Mouse (Mus musculus) liver, embryonic 16.5 days (tissue): Measurements from ENCODE around the gene Mrgpra1. TPM values are rescaled to one million over a fixed set of nuclear protein-coding genes. Genes with fewer than 3 reads are reported as not detected.
"Not testable (repeated sequence)": the region's sequence is repeated elsewhere in the genome, so short reads cannot be mapped to it uniquely, and the experiment has no call there.

Source experiments
- ATAC-seq: fragments of 200-750 bp; cut with Nextera tagmentation; 2 replicates; pipeline ENCODE4 v1.8.0; 2017; ENCODE audit warnings: low read depth, mild to moderate bottlenecking, moderate number of reproducible peaks, moderate library complexity
- H3K27ac ChIP-seq: fragments of 300-500 bp; sonication (generic); 2 replicates; pipeline ENCODE4 v1.5.1; 2014; ENCODE audit warnings: mild to moderate bottlenecking, low read length
- H3K27me3 ChIP-seq: fragments of 300-500 bp; sonication (generic); 2 replicates; pipeline ENCODE4 v1.6.1; 2014; ENCODE audit warnings: low read depth, low read length, mixed read lengths; ENCODE audit not compliant: control insufficient read depth, insufficient read depth
- H3K36me3 ChIP-seq: fragments of 300-500 bp; sonication (generic); 2 replicates; pipeline ENCODE4 v1.6.1; 2014; ENCODE audit warnings: mild to moderate bottlenecking; ENCODE audit not compliant: control insufficient read depth, insufficient read depth
- H3K4me1 ChIP-seq: fragments of 300-500 bp; sonication (generic); 2 replicates; pipeline ENCODE4 v1.6.1; 2014; ENCODE audit warnings: low read depth, low read length, mixed read lengths; ENCODE audit not compliant: control insufficient read depth
- H3K4me2 ChIP-seq: fragments of 300-500 bp; sonication (generic); 2 replicates; pipeline ENCODE4 v1.6.1; 2014; ENCODE audit warnings: low read depth, low read length, mixed read lengths
- H3K4me3 ChIP-seq: fragments of 300-500 bp; sonication (generic); 2 replicates; pipeline ENCODE4 v1.5.1; 2014; ENCODE audit warnings: low read depth, mild to moderate bottlenecking, low read length
- H3K9ac ChIP-seq: fragments of 300-500 bp; sonication (generic); 2 replicates; pipeline ENCODE4 v1.6.1; 2014; ENCODE audit warnings: low read depth, low read length
- H3K9me3 ChIP-seq: fragments of 300-500 bp; sonication (generic); replicated peaks from 2 replicates; pipeline ENCODE4 v1.6.1; 2016; ENCODE audit warnings: low read length; ENCODE audit not compliant: control insufficient read depth
- WGBS: fragments of 180-500 bp; shearing (Covaris S2); extraction: QIAGEN DNeasy Blood & Tissue Kit; methylation state at CpG from one replicate; pipeline ENCODE4 v1.1.7; 2014; ENCODE audit not compliant: insufficient replicate concordance; 5-methylcytosine and 5-hydroxymethylcytosine counted together
- polyA plus RNA-seq: library from polyadenylated mRNA; unstranded; fragments of >200 nt; fragmentation: Nextera tagmentation; extraction: Ambion mirVana; gene quantifications from 2 replicates; pipeline ENCODE4 v1.2.1, GENCODE M21; 2015

Gene Mrgpra1
- polyA plus RNA-seq, result not detected in 2 replicates

DNA sequence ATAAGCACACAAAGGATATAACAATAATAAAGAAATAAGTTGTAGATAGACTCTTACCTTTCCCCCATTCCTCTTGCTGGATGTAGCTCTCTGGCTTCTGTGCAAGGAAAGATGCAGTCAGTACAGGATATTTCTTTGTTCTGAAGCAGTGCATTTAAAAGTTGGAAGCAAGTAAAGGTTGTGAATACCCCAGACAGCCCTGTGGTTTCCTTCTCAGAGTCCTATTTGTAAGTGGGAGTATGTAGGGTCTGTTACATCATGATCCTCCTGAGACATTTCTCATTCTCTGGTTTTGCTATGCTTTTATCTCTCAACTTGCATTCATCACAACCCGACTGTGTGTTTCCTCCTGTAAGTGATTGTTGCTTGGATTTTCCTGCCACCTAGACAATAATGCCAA, at the start of gene Mrgpra1:
TSS of gene Mrgpra1 (minus strand) at position 101 of the 400 bp plus-strand sequence.
- Histone ChIP-seq H3K27ac (no peak within 1 kb of the TSS), H3K27me3 (no peaks in the 10 kb centered on the region), H3K4me2 (no peak within 1 kb of the TSS), H3K9ac (no peak within 1 kb of the TSS), H3K4me3 (no peak within 1 kb of the TSS), H3K4me1 (no peaks in the 10 kb centered on the region), H3K9me3 (peaks cover 2% of the 10 kb centered on the region; the same call in 1 of the 2 replicates), H3K36me3 (no peaks in the 10 kb centered on the region)
- no peak for ATAC-seq
- 47% methylated on average over 1 of the region's 1 CpGs for WGBS

DNA sequence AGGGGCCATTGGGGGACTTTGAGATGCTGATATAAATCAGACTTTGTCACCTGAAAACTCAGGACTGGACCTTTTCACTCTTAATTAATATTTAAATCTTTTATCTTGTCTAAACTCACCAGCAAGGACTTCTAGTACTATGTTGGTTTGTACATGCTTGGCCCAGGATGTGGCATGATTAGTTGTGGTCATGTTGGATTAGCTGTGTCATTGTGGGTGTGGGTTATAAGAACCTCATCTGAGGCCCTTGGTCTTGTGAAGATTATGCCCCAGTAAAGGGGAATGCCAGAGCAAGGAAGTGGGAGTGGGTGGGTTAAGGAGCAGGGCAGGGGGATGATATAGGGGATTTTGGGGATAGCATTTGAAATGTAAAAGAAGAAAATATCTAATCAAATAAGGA, 47.1 kb upstream of the Mrgpra1 start:
- Histone ChIP-seq H3K27ac (no peak overlapping the region), H3K36me3 (no peaks in the 10 kb centered on the region), H3K4me1 (no peaks in the 10 kb centered on the region), H3K9ac (no peak overlapping the region), H3K9me3 (no peaks in the 10 kb centered on the region), H3K4me2 (no peak overlapping the region), H3K4me3 (no peak overlapping the region), H3K27me3 (no peaks in the 10 kb centered on the region)
- ATAC-seq, result no peak

DNA sequence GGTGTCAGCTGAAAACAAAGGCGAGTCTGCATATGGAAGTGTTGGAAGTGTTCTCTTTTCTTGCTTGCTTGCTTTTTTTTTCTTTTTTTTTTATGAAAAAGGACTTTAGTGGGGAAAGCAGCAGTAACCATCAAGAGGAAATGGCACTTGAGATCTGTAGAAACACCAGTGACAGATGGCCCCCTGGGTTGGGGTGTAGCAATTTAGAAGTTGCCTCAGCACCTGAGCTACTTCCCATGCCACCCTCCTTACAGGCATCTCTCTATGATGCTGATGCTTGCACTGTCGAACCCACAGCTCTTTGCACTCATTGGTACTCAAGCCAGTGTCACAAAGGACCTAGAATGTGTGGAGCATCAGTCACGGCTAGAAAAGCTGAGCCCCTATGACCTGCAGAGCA, 5.6 kb downstream of the Mrgpra1 start:
- H3K9me3 ChIP-seq, result no peaks in the 10 kb centered on the region
- WGBS, result 36% methylated on average over 3 of the region's 3 CpGs
- H3K36me3 ChIP-seq, result no peaks in the 10 kb centered on the region
- no peaks in the 10 kb centered on the region for H3K4me1 ChIP-seq
- H3K4me3 ChIP-seq, result no peak overlapping the region
- no peak overlapping the region for H3K27ac ChIP-seq
- no peaks in the 10 kb centered on the region for H3K27me3 ChIP-seq
- no peak for ATAC-seq
- no peak overlapping the region for H3K4me2 ChIP-seq
- H3K9ac ChIP-seq, result no peak overlapping the region

DNA sequence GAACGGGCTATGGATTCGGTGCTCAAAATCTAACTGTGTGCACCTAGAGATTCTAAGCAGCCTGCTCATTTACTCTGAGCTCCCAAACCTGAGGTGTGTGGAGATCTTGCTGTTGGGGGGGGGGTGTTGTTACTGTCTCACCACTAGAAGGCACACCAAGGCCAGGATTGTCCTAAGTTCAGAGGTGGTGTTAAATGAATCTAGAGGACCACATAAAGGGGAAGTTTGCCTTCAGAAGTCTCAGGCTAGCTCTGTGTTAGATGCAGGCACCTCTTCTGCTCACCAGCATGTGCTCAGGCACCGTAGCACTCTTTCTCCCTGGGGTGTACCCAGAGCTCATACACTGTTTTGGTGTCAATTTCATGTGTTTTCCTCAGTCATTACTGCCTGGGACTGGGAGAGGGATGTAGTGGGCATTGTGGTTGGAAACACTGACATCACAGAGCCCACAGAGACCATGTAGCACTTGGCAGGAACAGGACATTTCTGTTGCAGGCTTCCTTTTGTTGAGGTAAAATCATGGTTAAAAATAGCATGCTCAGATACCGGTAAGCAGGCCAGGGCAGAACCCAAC, 8.0 kb downstream of the Mrgpra1 start:
- Histone ChIP-seq H3K9me3 (no peaks in the 10 kb centered on the region), H3K4me3 (no peak overlapping the region), H3K27ac (no peak overlapping the region), H3K9ac (no peak overlapping the region), H3K4me2 (no peak overlapping the region), H3K27me3 (no peaks in the 10 kb centered on the region), H3K36me3 (no peaks in the 10 kb centered on the region), H3K4me1 (no peaks in the 10 kb centered on the region)
- 61% methylated on average over 4 of the region's 4 CpGs for WGBS
- no peak for ATAC-seq

DNA sequence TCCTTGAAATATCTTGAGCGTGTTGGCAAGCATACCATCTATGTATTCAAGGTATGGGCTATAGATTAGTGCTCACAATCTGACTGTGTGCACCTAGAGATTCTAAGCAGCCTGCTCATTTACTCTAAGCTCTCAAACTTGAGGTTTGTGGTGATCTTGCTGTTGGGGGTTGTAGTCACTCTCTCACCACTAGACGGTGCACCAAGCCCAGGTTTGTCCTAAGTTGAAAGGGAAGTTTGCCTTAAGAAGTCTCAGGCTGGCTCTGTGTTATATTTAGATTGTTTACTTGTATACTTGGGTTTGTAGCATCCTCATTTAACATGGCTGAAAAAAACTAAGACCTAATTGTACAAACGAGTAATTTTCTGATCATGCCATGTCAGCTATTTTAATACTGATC, 12.2 kb downstream of the Mrgpra1 start:
- H3K9ac ChIP-seq, H3K27ac ChIP-seq, ATAC-seq, H3K4me1 ChIP-seq, H3K9me3 ChIP-seq, H3K36me3 ChIP-seq, H3K4me3 ChIP-seq, H3K27me3 ChIP-seq, H3K4me2 ChIP-seq: not testable (repeated sequence)
- WGBS, result 43% methylated on average over 3 of the region's 3 CpGs

DNA sequence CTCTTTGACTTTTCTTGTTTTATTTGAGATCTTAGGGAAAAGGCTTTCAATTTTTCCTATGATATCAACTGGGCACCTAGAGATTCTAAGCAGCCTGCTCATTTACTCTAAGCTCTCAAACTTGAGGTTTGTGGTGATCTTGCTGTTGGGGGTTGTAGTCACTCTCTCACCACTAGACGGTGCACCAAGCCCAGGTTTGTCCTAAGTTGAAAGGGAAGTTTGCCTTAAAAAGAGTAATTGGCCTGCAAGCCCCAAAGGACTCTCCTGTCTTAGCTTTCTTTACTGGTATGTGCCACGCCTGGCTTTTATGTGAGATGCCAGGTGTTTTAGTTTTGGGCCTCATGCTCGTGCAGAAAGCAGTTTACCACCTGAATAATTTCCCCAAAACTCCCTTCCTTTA, 12.7 kb downstream of the Mrgpra1 start:
- H3K9me3 ChIP-seq, ATAC-seq, H3K9ac ChIP-seq, H3K27ac ChIP-seq, H3K27me3 ChIP-seq, H3K4me2 ChIP-seq, H3K4me1 ChIP-seq, H3K36me3 ChIP-seq, H3K4me3 ChIP-seq: not testable (repeated sequence)
- 52% methylated on average over 3 of the region's 3 CpGs for WGBS

DNA sequence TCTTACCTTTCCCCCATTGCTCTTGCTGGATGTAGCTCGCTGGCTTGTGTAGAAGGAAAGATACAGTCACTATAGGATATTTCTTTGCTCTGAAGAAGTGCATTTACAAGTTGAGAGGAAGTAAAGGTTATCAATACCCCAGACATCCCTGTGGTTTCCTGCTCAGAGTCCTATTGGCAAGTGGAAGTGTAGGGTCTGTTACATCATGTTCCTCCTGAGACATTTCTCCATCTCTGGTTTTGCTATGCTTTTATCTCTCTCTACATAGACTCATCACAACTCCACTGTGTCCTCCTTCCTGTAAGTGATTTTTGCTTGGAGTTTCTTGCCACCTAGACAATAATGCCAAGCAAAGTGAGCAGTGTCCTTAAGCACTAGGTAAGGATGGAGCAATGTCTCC, 35.7 kb downstream of the Mrgpra1 start:
- Histone ChIP-seq H3K9ac (no peak overlapping the region), H3K27ac (no peak overlapping the region), H3K4me3 (no peak overlapping the region), H3K9me3 (no peaks in the 10 kb centered on the region; the same call in 1 of the 2 replicates), H3K4me2 (no peak overlapping the region), H3K4me1 (no peaks in the 10 kb centered on the region), H3K27me3 (no peaks in the 10 kb centered on the region), H3K36me3 (no peaks in the 10 kb centered on the region)
- ATAC-seq, result no peak
- WGBS, result 24% methylated on average over 1 of the region's 1 CpGs

DNA sequence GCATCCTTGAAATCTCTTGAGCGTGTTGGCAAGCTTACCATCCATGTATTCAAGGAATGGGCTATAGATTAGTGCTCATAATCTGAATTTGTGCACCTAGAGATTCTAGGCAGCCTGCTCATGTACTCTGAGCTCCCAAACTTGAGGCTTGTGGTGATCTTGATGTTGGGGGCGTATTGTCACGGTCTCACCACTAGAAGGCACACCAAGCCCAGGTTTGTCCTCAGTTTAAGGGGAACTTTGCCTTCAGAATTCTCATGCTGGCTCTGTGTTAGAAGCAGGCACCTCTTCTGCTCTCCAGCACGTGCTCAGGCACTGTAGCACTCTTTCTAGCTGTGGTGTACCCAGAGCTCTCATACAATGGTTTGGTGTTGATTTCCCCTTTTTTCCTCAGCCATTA, 41.8 kb downstream of the Mrgpra1 start:
- Histone ChIP-seq H3K27me3 (no peaks in the 10 kb centered on the region), H3K36me3 (no peaks in the 10 kb centered on the region), H3K9ac (no peak overlapping the region), H3K4me3 (no peak overlapping the region), H3K4me1 (no peaks in the 10 kb centered on the region), H3K27ac (no peak overlapping the region), H3K9me3 (no peaks in the 10 kb centered on the region; the same call in 1 of the 2 replicates), H3K4me2 (no peak overlapping the region)
- no peak for ATAC-seq
- 23% methylated on average over 4 of the region's 4 CpGs for WGBS

DNA sequence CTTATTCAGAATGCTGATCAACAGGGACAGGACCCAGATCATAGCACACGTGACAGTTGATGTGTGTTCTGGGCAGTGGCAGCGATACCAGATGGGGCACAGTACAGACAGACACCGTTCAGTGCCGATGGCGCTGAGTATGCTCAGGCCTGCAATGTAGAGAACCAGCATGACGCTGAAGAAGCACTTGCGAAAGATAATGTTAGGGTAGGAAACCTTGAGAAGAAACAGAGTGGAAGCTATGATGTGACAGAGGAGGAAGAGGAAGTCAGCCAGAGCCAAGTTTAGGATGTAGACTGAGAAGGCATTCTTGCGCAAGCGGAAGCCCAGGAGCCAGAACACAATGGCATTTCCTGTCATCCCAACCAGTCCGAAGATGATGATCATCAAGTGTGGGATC, 44.2 kb downstream of the Mrgpra1 start:
- no peak overlapping the region for H3K27ac ChIP-seq
- 66% methylated on average over 10 of the region's 10 CpGs for WGBS
- no peaks in the 10 kb centered on the region for H3K4me1 ChIP-seq
- H3K4me2 ChIP-seq, result no peak overlapping the region
- no peak overlapping the region for H3K4me3 ChIP-seq
- H3K27me3 ChIP-seq, result no peaks in the 10 kb centered on the region
- H3K36me3 ChIP-seq, result no peaks in the 10 kb centered on the region
- H3K9ac ChIP-seq, result no peak overlapping the region
- no peaks in the 10 kb centered on the region; the same call in 1 of the 2 replicates for H3K9me3 ChIP-seq
- no peak for ATAC-seq
